Mouse (Mus musculus) B cell, adult 67 days (primary cell): ENCODE results near the gene Srrd. TPM values are rescaled to one million over a fixed set of nuclear protein-coding genes. Genes with fewer than 3 reads are reported as not detected.

Experiments
- total RNA-seq, 2 experiments: library from RNA; stranded (reverse); gene quantifications; 4 replicates each; pipeline ENCODE4 v1.2.4; 2023

The Srrd gene
- 10 to 100 TPM; 44.3 to 46.5 TPM for total RNA-seq

DNA sequence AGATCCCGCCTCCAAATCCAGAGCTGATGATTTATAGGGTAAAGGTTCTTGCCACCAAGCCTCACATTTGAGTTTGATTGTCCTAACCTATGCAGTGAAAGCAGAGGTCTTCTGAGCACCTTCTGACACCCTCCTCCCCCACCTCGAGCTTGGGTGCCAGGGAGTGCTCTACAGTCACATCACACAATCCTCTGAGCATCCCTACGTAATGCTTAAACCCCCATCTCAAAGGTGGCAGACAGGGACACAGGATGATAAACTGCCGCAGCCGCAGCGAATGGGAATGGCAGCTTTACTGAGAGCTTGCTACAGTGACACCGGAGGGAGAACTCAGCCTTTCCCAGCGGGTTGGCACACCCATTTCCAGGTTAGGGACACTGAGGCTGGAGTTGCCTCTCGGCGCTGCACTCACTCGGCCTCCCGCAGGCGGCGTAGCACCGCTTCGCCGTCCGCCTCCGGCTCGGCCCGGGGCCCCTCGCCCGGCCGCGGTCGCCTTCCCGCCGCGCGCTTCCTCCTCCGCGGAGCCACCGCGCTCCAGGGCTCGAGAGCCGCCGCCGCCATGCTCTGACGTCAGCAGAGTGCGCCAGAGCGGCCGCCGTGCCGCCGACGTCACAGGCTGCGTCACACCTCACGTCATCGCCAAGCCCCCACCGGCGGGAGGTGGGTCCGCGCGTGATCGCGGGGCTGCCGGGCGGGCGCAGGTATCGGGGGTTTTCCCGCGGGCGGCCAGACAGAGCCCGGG, at the start of gene Srrd, which contains the start of gene Hps4:
Gene Srrd, minus strand, starts transcription at position 578 of the 742 bp plus-strand sequence.
Gene Hps4, plus strand, starts transcription at position 621 of the 742 bp plus-strand sequence.

DNA sequence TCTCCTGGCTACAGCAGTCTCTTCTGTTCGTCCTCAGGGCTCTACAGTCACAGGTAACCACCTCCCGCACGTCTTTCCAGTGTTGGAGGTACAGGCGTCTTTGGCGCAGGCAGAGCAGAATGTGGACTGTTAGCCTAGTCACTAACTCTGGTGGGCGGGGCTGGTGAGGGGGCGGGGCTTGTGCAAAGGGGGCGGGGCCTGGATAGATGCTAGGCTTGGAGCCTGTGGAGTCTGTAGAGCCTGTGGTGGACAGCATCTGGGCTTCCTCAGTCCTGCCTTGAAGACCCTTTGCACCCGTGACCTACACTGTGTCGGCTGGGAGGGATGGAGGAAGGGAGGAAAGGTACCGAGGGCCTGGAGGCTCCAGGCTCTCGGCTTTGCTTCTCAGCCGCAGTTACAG, 13.1 kb upstream of the Srrd start, which contains the start of gene Gm6583:
Gene Gm6583, minus strand, starts transcription at position 124 of the 400 bp plus-strand sequence.

DNA sequence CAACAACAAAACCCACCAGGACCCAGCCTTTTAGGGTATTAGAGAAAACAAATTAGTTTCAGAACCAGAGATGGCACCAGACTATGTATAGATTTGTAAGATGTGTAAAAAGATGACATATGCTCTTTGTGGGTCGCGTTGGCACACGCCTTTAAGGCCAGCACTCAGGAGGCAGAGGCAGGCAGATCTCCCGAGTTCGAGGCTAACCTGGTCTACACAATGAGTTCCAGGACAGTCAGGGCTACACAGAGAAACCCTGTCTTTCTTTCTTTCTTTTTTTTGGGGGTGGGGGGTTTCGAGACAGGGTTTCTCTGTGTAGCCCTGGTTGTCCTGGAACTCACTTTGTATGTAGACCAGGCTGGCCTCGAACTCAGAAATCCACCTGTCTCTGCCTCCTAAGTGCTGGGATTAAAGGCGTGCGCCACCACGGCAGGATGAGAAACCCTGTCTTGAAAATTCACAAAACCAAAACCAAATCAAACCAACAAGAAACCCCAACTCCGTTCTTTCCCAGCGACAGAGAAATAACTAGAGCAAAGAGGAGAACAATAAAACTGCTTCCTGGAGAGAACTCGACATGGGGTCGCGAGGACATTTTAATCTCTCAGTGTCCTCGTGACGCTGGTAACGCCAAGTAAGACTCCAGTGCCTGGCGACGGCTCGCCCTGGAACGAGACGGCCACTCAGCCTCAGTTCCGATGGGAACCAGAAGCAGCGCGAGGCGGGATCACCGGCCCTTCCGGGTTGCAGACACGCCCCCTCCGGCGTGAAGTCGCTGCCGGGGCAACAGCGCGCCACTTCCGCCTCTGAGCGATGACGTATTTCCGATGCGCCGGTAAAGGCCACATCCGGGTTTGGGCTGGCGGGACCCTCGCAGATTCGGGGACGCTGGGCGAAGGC, 17.0 kb downstream of the Srrd start, which contains the start of gene Tfip11:
Gene Tfip11, plus strand, starts transcription at position 813 of the 900 bp plus-strand sequence.

Other genes with a start within 250 kb of the Srrd start
- gene Cryba4, start 90.5 kb downstream of the Srrd start, total RNA-seq, result 1 to 10 TPM in 1 of 2 experiments, not detected in 1; 1.0 TPM
- gene Crybb1, start 87.2 kb downstream of the Srrd start, total RNA-seq, result not detected
- gene Tpst2, start 66.3 kb downstream of the Srrd start, total RNA-seq, result 10 to 100 TPM; 84.1 to 87.1 TPM
- gene Tfip11, start 16.7 kb downstream of the Srrd start, total RNA-seq, result 100 to 1,000 TPM in 1 of 2 experiments, 10 to 100 TPM in 1; 99.5 to 111 TPM
- gene Hps4, start within 50 bp of the Srrd start, total RNA-seq, result 10 to 100 TPM; 36.3 to 38.0 TPM
- gene Gm6583, start 13.0 kb upstream of the Srrd start, total RNA-seq, result not detected
- gene Asphd2, start 51.8 kb upstream of the Srrd start, total RNA-seq, result not detected
- gene Gm6588, start 106.4 kb upstream of the Srrd start, total RNA-seq, result not detected
- gene Sez6l, start 234.1 kb upstream of the Srrd start, total RNA-seq, result not detected